Mouse (Mus musculus): ENCODE results near the gene Zfp583. TPM values are rescaled to one million over a fixed set of nuclear protein-coding genes. Genes with fewer than 3 reads are reported as not detected.
A peak's percentile ranks its signal among the peaks of the same experiment; 100 is the strongest.

Gene Zfp583
- polyA plus RNA-seq, 1 experiment from 2014 or later, result 6.0 TPM

- H3K27me3 ChIP-seq (ENCODE audit: poor library complexity, severe bottlenecking), result no peaks in the 10 kb centered on the region
- WGBS, result under 1% methylated on average over 23 of the region's 23 CpGs
- H3K4me3 ChIP-seq, result peak overlapping the region; percentile 63
- peaks cover 32% of the 10 kb centered on the region for H3K4me1 ChIP-seq
- DNase-seq (ENCODE audit: extremely low spot score, low spot score), result peak; percentile 87
- no peaks in the 10 kb centered on the region for H3K9me3 ChIP-seq
- peak overlapping the region; percentile 86 for H3K27ac ChIP-seq
- H3K36me3 ChIP-seq (replicated peaks), result no peaks in the 10 kb centered on the region
Measured at GRCm38 (mm10) chr7:6283451-6284075, 47.5 kb downstream of the Zfp583 start.

GRCm38 (mm10) chr7:6282749-6283148 lies 48.3 kb downstream of the Zfp583 start:
- H3K27ac ChIP-seq, result 0 out of 2 replicates have a peak overlapping the region, but pooled peaks have one; percentile 86
- peak; percentile 42 for DNase-seq (ENCODE audit: extremely low spot score, low spot score)
- no peaks in the 10 kb centered on the region for H3K27me3 ChIP-seq (ENCODE audit: poor library complexity, severe bottlenecking)
- H3K9me3 ChIP-seq, result no peaks in the 10 kb centered on the region
- WGBS, result 5% methylated on average over 1 of the region's 1 CpGs
- no peaks in the 10 kb centered on the region for H3K36me3 ChIP-seq (replicated peaks)
- H3K4me1 ChIP-seq, result peaks cover 29% of the 10 kb centered on the region
- H3K4me3 ChIP-seq, result peak overlapping the region; percentile 63

DNA sequence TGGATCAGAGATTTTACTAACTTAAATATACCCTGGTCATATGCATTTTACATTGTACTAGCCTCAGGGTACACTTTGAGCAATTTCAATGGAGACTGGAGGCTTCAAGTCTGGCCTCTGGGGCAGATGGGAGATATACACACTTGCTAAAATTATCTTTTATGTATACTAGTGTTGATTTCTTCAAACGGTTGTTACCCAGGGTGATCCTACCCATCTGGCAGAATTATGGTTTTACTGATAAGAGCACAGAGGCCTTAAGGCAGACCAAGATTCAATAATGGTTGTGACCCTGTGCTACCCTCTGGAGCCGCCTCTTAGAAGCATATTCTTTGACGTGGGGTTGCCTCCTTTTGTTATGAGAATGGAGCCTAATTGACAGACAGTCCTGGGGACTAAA lies 53.2 kb downstream of the Zfp583 start:
- H3K4me3 ChIP-seq, result no peak overlapping the region
- no peaks in the 10 kb centered on the region for H3K27me3 ChIP-seq (ENCODE audit: poor library complexity, severe bottlenecking)
- H3K4me1 ChIP-seq, result peaks cover 6% of the 10 kb centered on the region; the same call in 1 of the 2 replicates
- no peak overlapping the region for H3K27ac ChIP-seq
- WGBS, result 66% methylated on average over 3 of the region's 3 CpGs
- no peak for DNase-seq (ENCODE audit: extremely low spot score, low spot score)
- H3K36me3 ChIP-seq (replicated peaks), result no peaks in the 10 kb centered on the region
- no peaks in the 10 kb centered on the region for H3K9me3 ChIP-seq

- no peaks in the 10 kb centered on the region for H3K36me3 ChIP-seq (replicated peaks)
- no peak overlapping the region for H3K4me3 ChIP-seq
- H3K9me3 ChIP-seq, result peaks cover 19% of the 10 kb centered on the region; the same call in 1 of the 2 replicates
- WGBS, result 62% methylated on average over 8 of the region's 8 CpGs
- DNase-seq (ENCODE audit: extremely low spot score, low spot score), result no peak
- H3K27ac ChIP-seq, result no peak overlapping the region
- H3K4me1 ChIP-seq, result no peaks in the 10 kb centered on the region
- H3K27me3 ChIP-seq (ENCODE audit: poor library complexity, severe bottlenecking), result no peaks in the 10 kb centered on the region
Measured at GRCm38 (mm10) chr7:6265695-6266094, 65.4 kb downstream of the Zfp583 start.

Other genes with a start within 250 kb of the Zfp583 start
- gene Zfp787, start 175.3 kb downstream of the Zfp583 start, polyA plus RNA-seq (2016; fragmentation: Nextera tagmentation; extraction: Ambion mirVana), result 23.7 and 24.4 TPM in 2 replicates
- 69.8 and 78.2 TPM in 2 replicates for gene Zfp444, start 159.1 kb downstream of the Zfp583 start, polyA plus RNA-seq (2016; fragmentation: Nextera tagmentation; extraction: Ambion mirVana)
- not detected in 2 replicates for gene Galp, start 134.2 kb downstream of the Zfp583 start, polyA plus RNA-seq (2016; fragmentation: Nextera tagmentation; extraction: Ambion mirVana)
- gene Zscan5b, start 109.0 kb downstream of the Zfp583 start, polyA plus RNA-seq (2016; fragmentation: Nextera tagmentation; extraction: Ambion mirVana), result not detected in 2 replicates
- gene Epp13, start 78.6 kb downstream of the Zfp583 start, polyA plus RNA-seq (2016; fragmentation: Nextera tagmentation; extraction: Ambion mirVana), result not detected in 2 replicates
- 6.3 and 6.6 TPM in 2 replicates for gene Zfp667, start 44.7 kb downstream of the Zfp583 start, polyA plus RNA-seq (2016; fragmentation: Nextera tagmentation; extraction: Ambion mirVana)
- gene Gm3854, start 12.5 kb upstream of the Zfp583 start, polyA plus RNA-seq (2016; fragmentation: Nextera tagmentation; extraction: Ambion mirVana), result 2.7 and 3.4 TPM in 2 replicates
- gene Zfp78, start 32.0 kb upstream of the Zfp583 start, polyA plus RNA-seq (2016; fragmentation: Nextera tagmentation; extraction: Ambion mirVana), result 1.9 and 2.1 TPM in 2 replicates
- 9.3 and 10.9 TPM in 2 replicates for gene Zfp28, start 52.0 kb upstream of the Zfp583 start, polyA plus RNA-seq (2016; fragmentation: Nextera tagmentation; extraction: Ambion mirVana)
- 0.34 and 0.90 TPM in 2 replicates for gene Smim17, start 67.4 kb upstream of the Zfp583 start, polyA plus RNA-seq (2016; fragmentation: Nextera tagmentation; extraction: Ambion mirVana)
- gene Gm20715, start 79.0 kb upstream of the Zfp583 start, polyA plus RNA-seq (2016; fragmentation: Nextera tagmentation; extraction: Ambion mirVana), result not detected in 2 replicates
- not detected in 2 replicates for gene Olfr1344, start 107.4 kb upstream of the Zfp583 start, polyA plus RNA-seq (2016; fragmentation: Nextera tagmentation; extraction: Ambion mirVana)
- not detected in 2 replicates for gene Olfr1336, start 124.9 kb upstream of the Zfp583 start, polyA plus RNA-seq (2016; fragmentation: Nextera tagmentation; extraction: Ambion mirVana)
- gene Olfr1346, start 135.8 kb upstream of the Zfp583 start, polyA plus RNA-seq (2016; fragmentation: Nextera tagmentation; extraction: Ambion mirVana), result not detected in 2 replicates
- not detected in 2 replicates for gene Olfr5, start 155.7 kb upstream of the Zfp583 start, polyA plus RNA-seq (2016; fragmentation: Nextera tagmentation; extraction: Ambion mirVana)
- not detected in 2 replicates for gene Olfr1347, start 168.5 kb upstream of the Zfp583 start, polyA plus RNA-seq (2016; fragmentation: Nextera tagmentation; extraction: Ambion mirVana)
- gene Olfr1348, start 177.5 kb upstream of the Zfp583 start, polyA plus RNA-seq (2016; fragmentation: Nextera tagmentation; extraction: Ambion mirVana), result not detected in 2 replicates
- 0.04 and 0.12 TPM in 2 replicates for gene Olfr1349, start 191.7 kb upstream of the Zfp583 start, polyA plus RNA-seq (2016; fragmentation: Nextera tagmentation; extraction: Ambion mirVana)
- gene Olfr1350, start 233.6 kb upstream of the Zfp583 start, polyA plus RNA-seq (2016; fragmentation: Nextera tagmentation; extraction: Ambion mirVana), result not detected in 2 replicates

Data from forebrain, embryonic 10.5 days (tissue).